28 mouse cellular contexts compared by ENCODE assay signal in genomic region chr19:53296331-53297254, GRCm38 (mm10). TPM values are rescaled to one million over a fixed set of nuclear protein-coding genes. Genes with fewer than 3 reads are reported as not detected.
A peak's percentile ranks its signal among the peaks of the same experiment; 100 is the strongest.
DNase-seq lines count a peak whose midpoint lies in the region; ATAC-seq and TF ChIP-seq lines count a peak whose summit lies in the region.
"Had no signal": no experiment of that assay in that cellular context is flagged by ENCODE, and none has a peak within 500 bp of the region (broad histone marks: within the 10 kb centered on the region; RNA-seq: fewer than 3 reads in every experiment).

No protein-coding gene starts in this region.

- TF ChIP-seq POLR2A in heart, adult 2 months (IDR thresholded peaks at IDR 0.05; ENCODE audit: insufficient read depth, low read depth, low read length): no peak

- H3K9me3 ChIP-seq in heart, embryonic 12.5 days (replicated peaks): no peaks in the 10 kb centered on the region
- no peaks in the 10 kb centered on the region for H3K9me3 ChIP-seq in lung, embryonic 16.5 days (ENCODE audit: control insufficient read depth, low read length)
- no peaks in the 10 kb centered on the region for H3K9me3 ChIP-seq in liver, embryonic 12.5 days (replicated peaks)
- H3K9me3 ChIP-seq: embryonic facial prominence, embryonic 12.5 days; heart, embryonic 15.5 days; hindbrain, embryonic 10.5 days; kidney, embryonic 15.5 days; limb, embryonic 12.5 days; neural tube, embryonic 13.5 days had no signal

- peak overlapping the region; percentile 39; the same call in 1 of the 2 replicates for H3K27ac ChIP-seq in heart, embryonic 12.5 days (ENCODE audit: poor library complexity, severe bottlenecking)
- H3K27ac ChIP-seq in heart, adult 2 months: no peak overlapping the region
- no peak overlapping the region for H3K27ac ChIP-seq in lung, embryonic 16.5 days (ENCODE audit: low read length)
- no peak overlapping the region for H3K27ac ChIP-seq in liver, embryonic 12.5 days
- H3K27ac ChIP-seq: embryonic facial prominence, embryonic 12.5 days; heart, embryonic 15.5 days; hindbrain, embryonic 10.5 days; kidney, embryonic 15.5 days; limb, embryonic 12.5 days; neural tube, embryonic 13.5 days had no signal

- peaks cover 12% of the 10 kb centered on the region for H3K4me1 ChIP-seq in heart, embryonic 12.5 days (replicated peaks)
- no peaks in the 10 kb centered on the region for H3K4me1 ChIP-seq in heart, adult 2 months (ENCODE audit: control insufficient read depth, insufficient read depth, low read length)
- H3K4me1 ChIP-seq in lung, embryonic 16.5 days (replicated peaks; ENCODE audit: control insufficient read depth, insufficient read depth, low read length): 0 out of 2 replicates have a peak, but pooled peaks cover 2% of the 10 kb centered on the region
- H3K4me1 ChIP-seq in liver, embryonic 12.5 days: peaks cover 13% of the 10 kb centered on the region
- H3K4me1 ChIP-seq: embryonic facial prominence, embryonic 12.5 days; kidney, embryonic 15.5 days; neural tube, embryonic 13.5 days had no signal

- H3K27me3 ChIP-seq in heart, embryonic 12.5 days (replicated peaks): no peaks in the 10 kb centered on the region
- no peaks in the 10 kb centered on the region for H3K27me3 ChIP-seq in heart, adult 2 months (ENCODE audit: control insufficient read depth, insufficient read depth, low read length)
- no peaks in the 10 kb centered on the region for H3K27me3 ChIP-seq in lung, embryonic 16.5 days (ENCODE audit: control insufficient read depth, insufficient read depth, low read depth, low read length)
- 0 out of 2 replicates have a peak, but pooled peaks cover 3% of the 10 kb centered on the region for H3K27me3 ChIP-seq in liver, embryonic 12.5 days (replicated peaks)
- H3K27me3 ChIP-seq: embryonic facial prominence, embryonic 12.5 days; heart, embryonic 15.5 days; kidney, embryonic 15.5 days; limb, embryonic 12.5 days; neural tube, embryonic 13.5 days had no signal

- no peak overlapping the region for H3K9ac ChIP-seq in heart, embryonic 12.5 days
- H3K9ac ChIP-seq in heart, adult 2 months (ENCODE audit: low read depth, low read length): no peak overlapping the region
- 0 out of 2 replicates have a peak overlapping the region, but pooled peaks have one; percentile 6 for H3K9ac ChIP-seq in lung, embryonic 16.5 days (ENCODE audit: low read length)
- no peak overlapping the region for H3K9ac ChIP-seq in liver, embryonic 12.5 days
- H3K9ac ChIP-seq: embryonic facial prominence, embryonic 12.5 days; forebrain, postnatal 0 days; heart, embryonic 15.5 days; kidney, embryonic 15.5 days; limb, embryonic 12.5 days; neural tube, embryonic 13.5 days had no signal

- WGBS in heart, embryonic 12.5 days: 62% methylated on average over 23 of the region's 23 CpGs
- WGBS in heart, adult 2 months: 65% methylated on average over 23 of the region's 23 CpGs
- 59% methylated on average over 23 of the region's 23 CpGs for WGBS in lung, embryonic 16.5 days
- 55% methylated on average over 23 of the region's 23 CpGs for WGBS in liver, embryonic 12.5 days (ENCODE audit: insufficient replicate concordance)

- H3K36me3 ChIP-seq in heart, embryonic 12.5 days: no peaks in the 10 kb centered on the region
- no peaks in the 10 kb centered on the region for H3K36me3 ChIP-seq in heart, adult 2 months (ENCODE audit: control insufficient read depth, insufficient read depth, low read length)
- no peaks in the 10 kb centered on the region for H3K36me3 ChIP-seq in lung, embryonic 16.5 days (ENCODE audit: control insufficient read depth, insufficient read depth, low read length)
- no peaks in the 10 kb centered on the region for H3K36me3 ChIP-seq in liver, embryonic 12.5 days
- H3K36me3 ChIP-seq: embryonic facial prominence, embryonic 12.5 days; heart, embryonic 15.5 days; hindbrain, embryonic 10.5 days; kidney, embryonic 15.5 days; limb, embryonic 12.5 days; neural tube, embryonic 13.5 days had no signal

- no peak overlapping the region for H3K4me3 ChIP-seq in heart, embryonic 12.5 days
- no peak overlapping the region for H3K4me3 ChIP-seq in heart, adult 2 months
- no peak overlapping the region for H3K4me3 ChIP-seq in lung, embryonic 16.5 days (ENCODE audit: low read length)
- H3K4me3 ChIP-seq in liver, embryonic 12.5 days: no peak overlapping the region
- H3K4me3 ChIP-seq: embryonic facial prominence, embryonic 12.5 days; heart, embryonic 15.5 days; hindbrain, embryonic 10.5 days; kidney, embryonic 15.5 days; limb, embryonic 12.5 days; myocyte; neural tube, embryonic 13.5 days had no signal

- TF ChIP-seq EP300 in heart, adult 2 months (IDR thresholded peaks at IDR 0.05; ENCODE audit: insufficient read depth, low read depth, low read length): no peak

- no peak overlapping the region for H3K4me2 ChIP-seq in heart, embryonic 12.5 days
- H3K4me2 ChIP-seq in lung, embryonic 16.5 days (ENCODE audit: low read depth, low read length): no peak overlapping the region
- H3K4me2 ChIP-seq in liver, embryonic 12.5 days: peak overlapping the region; percentile 42
- H3K4me2 ChIP-seq: embryonic facial prominence, embryonic 12.5 days; heart, embryonic 15.5 days; kidney, embryonic 15.5 days; limb, embryonic 12.5 days; neural tube, embryonic 13.5 days had no signal

- ATAC-seq in heart, embryonic 12.5 days (ENCODE audit: insufficient number of reproducible peaks, low FRiP score): peak; percentile 57; the same call in 1 of the 2 replicates
- no peak for ATAC-seq in lung, embryonic 16.5 days (ENCODE audit: low read depth)
- no peak for ATAC-seq in liver, embryonic 12.5 days
- ATAC-seq: forebrain, postnatal 0 days; hindbrain, embryonic 16.5 days; midbrain, embryonic 16.5 days had no signal

- no peaks in the 10 kb centered on the region for H3K79me2 ChIP-seq in heart, adult 2 months (replicated peaks; ENCODE audit: control insufficient read depth, insufficient read depth, low read length)

- no peak for DNase-seq in heart, adult 2 months
- DNase-seq in lung, postnatal 4 days: no peak
- peak; percentile 25 for DNase-seq in yolk sac, embryonic 10.5 days (ENCODE audit: low spot score)
- no peak for DNase-seq in MN1 (ENCODE audit: low spot score)
- DNase-seq in layer of hippocampus, postnatal 36 days: no peak
- DNase-seq: adrenal gland, postnatal 14 days; cerebellum, adult 9-11 months; forebrain, postnatal 0 days; gastrocnemius, postnatal 36 days; kidney, adult 11 months; kidney, postnatal 36 days; lung, adult 2 months; lung, postnatal 36 days; retina, postnatal 1 day; right cerebral cortex, postnatal 4 days; thymus, postnatal 36 days had no signal

- TF ChIP-seq CTCF in heart, adult 2 months (IDR thresholded peaks at IDR 0.05): no peak

- intact Hi-C loops in heart, adult 2 months (cut with DNase I): no loop called here

RNA-seq across cellular contexts. Expression of gene Mxi1, which starts 13.7 kb away (rescaled TPM):
- polyA plus RNA-seq in heart, embryonic 12.5 days (2016; fragmentation: Nextera tagmentation; extraction: Ambion mirVana): 40.0 and 42.7 TPM in 2 replicates
- total RNA-seq in heart, adult 2 months (2021): 10 to 100 TPM; 38.7 to 49.6 TPM
- polyA plus RNA-seq in heart, adult 2 months (2012; rRNA removed): 20.9 and 29.7 TPM in 2 replicates
- polyA plus RNA-seq in lung, embryonic 16.5 days (2015; fragmentation: Nextera tagmentation; extraction: Ambion mirVana): 20.2 and 22.6 TPM in 2 replicates
- polyA plus RNA-seq in liver, embryonic 12.5 days (2016; fragmentation: Nextera tagmentation; extraction: Ambion mirVana): 38.3 and 39.3 TPM in 2 replicates
- total RNA-seq in layer of hippocampus, postnatal 36 days (2021): 10 to 100 TPM; 60.8 to 67.3 TPM
